Mouse (Mus musculus): ENCODE data around the gene Golph3.

Golph3 gene

DNA sequence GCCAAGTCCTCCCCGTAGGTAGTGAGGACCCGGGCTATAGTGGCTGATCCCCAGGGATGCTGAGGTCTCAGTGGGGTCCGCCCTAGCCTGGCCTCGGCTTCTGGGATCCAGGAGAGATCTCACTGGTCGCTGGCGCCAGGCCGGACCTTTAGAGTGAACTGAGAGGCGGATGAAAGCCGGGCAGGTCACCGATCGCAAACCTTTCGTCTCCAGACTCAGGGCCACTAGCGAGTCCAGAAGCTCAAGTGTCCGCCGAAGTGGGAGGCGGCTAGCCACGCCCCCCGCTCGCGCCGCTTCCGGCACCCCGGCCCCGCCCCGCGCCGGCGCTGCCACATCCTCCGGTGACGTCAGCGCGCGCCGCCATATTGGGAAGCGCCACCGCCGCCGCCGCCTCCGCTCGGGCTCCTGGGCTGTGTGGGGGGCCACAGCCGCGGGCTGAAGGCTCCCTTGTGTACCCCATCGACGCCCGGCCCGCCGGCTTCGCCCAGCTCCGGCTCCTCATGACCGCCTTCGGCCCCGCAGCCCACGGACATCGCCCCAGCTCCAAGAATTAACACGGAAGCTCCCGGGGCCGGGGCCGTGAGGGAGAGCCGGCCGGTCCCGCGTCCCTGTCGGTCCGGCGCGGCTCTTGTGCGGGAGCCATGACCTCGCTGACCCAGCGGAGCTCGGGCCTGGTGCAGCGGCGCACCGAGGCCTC is at the start of gene Golph3:
Gene Golph3 (plus strand): TSS at position 360 of the 697 bp plus-strand sequence.
- DNase-seq (ENCODE audit: low spot score), result peak; percentile 97

DNA sequence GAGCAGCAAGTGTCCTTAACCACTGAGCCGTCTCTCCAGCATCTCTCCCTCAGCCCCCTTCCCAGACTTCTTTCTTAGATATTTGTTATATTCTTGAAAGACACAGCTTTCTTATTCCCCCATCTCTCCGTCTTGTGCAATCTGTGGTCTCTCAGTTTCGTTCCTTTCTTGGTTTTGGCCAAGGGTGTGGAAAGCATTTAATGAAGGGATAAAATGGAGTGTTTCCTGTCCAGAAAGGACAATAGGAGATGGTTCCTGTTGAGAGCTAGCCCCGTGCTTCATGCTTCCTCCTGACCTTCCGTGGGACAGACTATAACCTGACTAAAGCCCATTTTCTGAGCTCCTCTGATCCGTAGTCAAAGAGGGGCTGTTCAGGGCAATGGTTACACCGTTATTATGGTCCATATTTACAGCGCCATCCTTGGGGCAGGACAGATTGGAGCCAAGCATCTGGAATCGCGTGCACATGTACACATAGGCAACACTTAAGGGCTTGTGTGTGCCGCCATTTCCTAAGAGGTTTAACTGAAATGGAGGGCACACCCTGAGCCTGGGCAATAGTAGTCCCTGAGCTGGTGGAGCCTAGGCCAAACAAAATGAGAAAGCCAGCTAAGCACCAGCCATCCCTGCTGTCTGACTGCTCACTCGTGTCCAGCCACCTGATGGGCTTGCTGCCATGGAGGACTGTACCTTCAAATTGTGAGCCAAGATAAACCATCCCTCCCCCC is 47.8 kb upstream of the Golph3 start:
- DNase-seq (ENCODE audit: low spot score), result no peak

DNA sequence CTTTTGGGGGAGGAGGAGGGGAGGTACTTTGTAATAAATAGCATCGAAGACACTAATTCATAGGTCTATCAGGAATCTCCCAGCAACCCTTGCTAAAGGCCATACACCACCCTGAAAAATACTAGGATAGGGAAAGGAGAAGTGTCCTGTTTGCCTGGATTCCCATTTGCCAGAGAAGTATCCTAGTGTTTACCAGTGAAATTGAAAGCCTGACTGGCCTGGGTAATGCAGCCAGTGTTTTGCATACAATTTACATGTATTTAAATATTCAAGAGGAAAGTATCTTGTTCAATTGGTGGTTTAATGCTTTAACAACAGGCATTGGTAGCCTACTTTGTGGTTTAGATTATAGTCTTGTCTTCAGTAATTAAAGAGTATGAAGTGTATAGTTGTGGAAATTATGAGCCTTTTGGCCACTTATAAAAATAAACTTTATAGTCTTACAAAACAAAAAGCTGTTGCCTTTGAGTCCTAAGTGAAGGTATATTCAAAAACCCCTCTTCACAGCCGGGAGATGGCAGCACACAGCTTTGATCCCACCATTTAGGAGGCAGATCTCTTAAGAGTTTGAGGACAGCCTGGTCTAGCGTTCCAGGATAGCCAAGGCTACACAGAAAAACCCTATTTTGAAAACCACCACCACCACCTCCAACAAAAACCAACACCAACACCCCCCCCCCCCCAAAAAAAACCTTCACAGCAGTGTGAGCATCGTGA is 47.0 kb upstream of the Golph3 start:
- DNase-seq (ENCODE audit: low spot score), result no peak

DNA sequence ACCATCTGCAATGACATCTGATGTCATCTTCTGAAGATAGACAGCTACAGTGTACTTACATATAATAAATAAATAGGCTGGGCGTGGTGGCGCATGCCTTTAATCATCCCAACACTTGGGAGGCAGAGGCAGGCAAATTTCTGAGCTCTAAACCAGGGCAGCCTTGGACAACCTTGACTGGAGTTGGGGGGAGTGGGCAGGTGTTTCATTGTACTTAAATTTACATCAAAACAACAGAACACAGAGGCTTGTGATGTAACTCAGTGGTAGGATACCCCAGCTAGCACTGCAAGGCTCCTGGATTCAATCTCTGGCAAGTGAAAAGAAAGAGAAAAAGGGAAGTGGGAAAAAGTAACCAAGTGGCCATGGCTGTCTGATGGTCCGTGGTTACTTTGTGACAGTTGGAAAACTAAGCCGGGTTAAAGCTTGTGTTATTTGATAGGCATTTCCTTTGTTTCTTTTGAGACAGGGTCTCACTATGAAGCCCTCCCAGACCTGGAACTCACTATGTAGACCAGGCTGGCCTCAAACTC is 46.1 kb upstream of the Golph3 start:
- DNase-seq (ENCODE audit: low spot score), result no peak

DNA sequence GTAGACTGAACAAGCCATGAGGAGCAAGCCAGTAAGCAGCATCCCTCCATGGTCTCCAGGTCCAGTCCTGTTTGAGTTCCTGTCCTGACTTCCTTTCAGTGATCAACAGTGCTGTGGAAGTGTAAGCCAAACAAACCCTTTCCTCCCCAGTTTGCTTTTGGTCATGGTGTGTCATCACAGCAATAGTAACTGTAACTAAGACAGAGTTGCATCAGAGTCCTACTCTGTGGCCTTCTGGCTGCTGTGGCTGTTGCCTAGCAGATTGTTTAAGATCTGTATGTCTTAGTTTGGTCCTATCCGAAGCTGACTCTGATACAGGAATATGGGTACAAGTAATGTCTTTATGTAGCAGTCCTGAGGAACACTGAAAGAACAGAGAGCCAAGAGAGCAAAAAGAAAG is 41.4 kb upstream of the Golph3 start:
- DNase-seq (ENCODE audit: low spot score), result no peak

DNA sequence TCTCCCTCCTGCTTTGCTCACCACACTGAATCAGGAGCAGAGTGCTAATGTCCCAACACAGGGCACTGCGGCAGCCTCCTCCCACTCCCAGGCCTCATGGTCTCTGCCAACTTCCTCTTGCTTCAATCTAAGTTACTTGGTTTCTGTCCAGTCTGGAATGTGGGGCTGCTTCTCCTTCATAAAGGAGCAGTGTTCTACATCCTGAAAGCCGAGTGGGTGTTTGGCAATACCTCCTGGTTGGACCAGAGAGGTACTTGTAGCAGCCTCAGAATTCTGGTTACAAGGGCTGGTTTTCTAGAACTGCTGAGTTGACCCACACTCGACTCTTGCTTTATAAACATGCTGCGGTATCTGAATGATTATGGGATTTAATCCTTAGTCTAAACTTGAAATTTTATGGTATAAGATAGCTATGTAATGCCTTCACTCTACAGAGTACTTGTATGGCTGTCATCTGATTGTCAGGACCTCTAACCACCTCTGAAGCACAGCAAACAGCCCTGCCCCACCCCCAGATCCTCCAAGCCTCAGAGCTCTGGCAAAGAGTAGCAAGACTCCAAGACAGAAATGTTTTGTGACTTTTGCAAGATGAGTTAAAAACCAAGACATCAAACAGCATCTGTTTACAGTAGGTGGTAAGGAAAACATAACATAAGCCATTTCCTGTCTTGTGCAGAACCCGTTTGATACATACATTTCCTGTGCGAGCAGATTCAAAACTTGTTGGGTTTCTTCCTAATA is 36.3 kb upstream of the Golph3 start:
- DNase-seq (ENCODE audit: low spot score), result no peak

DNA sequence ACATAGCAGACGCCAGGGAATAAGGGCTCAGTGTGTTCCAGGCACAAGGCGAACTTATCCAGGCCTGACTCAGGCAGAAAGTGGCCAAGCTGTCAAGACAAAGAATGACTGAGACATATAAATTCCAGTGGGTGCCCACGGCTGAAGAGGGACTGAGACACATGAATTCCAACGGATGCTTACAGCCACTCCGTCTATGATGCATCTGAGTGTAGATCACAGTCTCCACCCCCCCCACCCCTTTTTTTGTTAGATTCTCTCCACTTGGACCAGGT is 35.8 kb upstream of the Golph3 start:
- no peak for DNase-seq (ENCODE audit: low spot score)

DNA sequence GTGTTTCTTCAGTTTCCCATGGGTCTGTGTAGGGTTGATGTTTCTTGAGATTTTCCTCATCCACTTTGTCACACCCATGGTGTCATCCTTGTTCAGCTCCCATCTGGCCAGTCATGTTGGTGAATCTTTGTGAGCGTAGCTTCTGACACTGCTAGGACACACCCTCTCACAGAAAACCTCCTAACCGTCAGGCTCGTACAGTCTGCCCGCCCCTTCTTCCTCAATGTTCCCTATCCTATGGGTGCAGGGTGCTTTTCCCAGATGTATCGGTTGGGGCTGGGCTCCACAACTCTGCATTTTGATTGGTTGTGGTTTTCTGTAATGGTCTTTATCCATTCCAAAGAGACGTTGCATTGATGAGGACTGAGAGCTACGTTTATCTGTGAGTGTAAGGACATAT is 30.9 kb upstream of the Golph3 start:
- DNase-seq (ENCODE audit: low spot score), result no peak

DNA sequence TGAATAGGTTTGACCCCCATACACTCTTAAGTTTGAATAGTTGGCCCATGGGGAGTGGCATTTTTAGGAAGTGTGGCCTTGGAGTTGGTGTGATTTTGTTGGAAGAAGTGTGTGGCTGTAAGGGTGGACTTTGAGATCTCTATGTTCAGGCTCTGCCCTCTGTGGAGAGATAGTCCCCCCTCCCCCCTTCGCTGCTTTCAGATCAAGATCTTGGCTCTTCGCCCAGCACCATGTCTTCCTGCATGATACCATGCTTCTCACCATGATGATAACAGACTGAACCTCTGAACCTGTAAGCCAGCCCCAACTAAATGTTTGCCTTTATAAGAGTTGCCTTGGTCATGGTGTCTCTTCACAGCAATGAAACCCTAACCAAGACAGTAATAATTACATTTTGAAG is 29.5 kb upstream of the Golph3 start:
- no peak for DNase-seq (ENCODE audit: low spot score)

DNA sequence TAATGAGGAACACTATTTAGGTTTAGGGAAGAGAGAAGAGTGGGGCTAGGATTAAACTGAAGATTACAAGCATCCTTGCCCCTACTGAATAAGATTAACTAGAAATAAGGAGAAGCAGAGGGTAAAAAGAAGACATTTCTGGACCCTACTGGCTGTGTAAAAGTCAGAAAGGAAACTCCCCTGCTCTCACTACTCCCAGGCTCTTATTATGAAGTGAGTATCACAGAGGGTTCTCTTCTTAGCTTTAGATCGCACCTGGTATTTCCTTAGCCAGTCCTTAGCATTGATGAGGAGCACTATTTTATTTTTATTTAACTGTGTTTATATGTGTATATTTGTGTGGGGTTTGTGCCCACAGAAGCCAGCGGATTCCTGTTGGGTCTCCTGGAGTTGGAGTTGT is 25.0 kb upstream of the Golph3 start:
- no peak for DNase-seq (ENCODE audit: low spot score)

DNA sequence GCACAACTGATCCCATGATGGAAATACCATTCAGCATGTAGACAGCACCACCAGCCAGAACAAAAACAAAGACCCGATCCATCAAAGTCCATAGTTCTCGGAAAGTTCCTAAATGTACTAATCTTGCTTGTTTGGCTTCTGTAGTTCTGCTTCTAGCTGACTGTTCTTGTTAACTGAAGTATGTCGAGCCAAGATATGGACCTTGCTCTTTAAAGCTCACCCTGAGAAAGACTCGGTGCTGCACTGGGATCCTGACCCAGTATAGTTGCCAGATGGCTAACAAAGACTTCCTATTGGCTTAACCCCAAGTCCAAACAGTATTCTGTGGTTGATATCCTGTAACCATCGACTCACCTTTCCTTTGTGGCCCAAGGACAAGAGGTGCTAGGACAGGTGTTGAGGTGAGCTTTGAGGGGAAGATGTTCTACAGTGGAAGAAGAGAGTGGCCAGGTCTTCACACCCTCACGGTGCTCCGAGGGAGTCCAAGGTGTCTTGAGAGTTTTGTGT is 23.0 kb upstream of the Golph3 start:
- no peak for DNase-seq (ENCODE audit: low spot score)

DNA sequence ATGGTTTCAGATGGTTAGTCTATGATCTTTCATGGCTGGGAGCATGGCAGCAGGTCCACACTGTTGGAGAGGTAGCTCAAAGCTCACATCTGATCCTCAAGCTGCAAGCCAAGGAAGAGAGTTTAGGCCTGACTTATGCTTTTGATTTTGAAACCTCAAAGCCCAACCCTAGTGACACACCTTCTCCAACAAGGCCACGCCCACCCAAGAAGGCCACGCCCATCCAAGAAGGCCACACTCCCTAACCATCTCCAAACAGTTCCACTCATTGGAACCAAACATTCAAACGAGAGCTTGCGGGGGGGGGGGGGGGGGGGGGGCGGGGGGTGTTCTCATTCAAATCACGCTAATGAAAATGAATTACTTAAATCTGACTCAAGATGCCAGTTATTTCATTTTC is 19.5 kb upstream of the Golph3 start:
- DNase-seq (ENCODE audit: low spot score), result no peak

DNA sequence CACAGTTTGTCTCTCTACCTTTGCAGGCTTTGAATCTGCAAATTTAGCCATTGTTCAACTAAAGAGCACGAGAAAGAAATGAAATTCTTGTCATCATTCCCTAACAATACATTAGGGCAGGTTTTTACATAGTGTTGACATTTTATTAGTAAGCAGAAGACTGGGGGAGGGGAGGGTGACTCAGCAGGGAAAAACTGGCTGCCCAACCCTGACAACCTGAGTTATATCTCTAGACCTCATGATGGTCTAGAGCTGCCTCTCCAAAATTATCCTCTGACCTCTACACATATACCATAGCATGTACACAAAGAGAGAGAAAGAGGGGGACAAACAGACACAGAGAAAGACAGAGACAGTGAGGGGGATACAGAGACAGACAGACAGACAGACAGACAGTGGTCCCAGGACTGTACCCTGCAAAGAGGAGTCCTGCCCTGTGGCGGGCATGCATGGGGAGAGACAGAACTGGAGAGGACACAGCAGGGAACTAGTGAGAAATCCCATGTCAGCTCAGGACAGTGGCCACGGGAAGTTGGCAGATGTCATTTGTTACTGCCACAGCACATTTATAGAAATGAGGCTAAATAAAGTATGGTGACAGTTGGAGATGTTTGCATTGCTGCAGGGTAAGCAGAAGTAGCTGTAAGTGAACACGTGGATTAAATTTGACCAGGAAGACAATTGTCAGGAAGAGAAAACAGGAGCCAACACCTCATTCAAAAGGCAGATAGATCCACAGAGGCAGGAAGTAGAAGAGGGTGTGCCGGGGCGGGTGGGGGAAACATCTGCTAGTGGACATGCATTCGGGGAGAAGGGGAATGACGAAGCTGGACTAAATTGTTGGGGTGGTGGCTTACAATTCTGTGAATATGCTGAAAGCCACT is 14.8 kb upstream of the Golph3 start:
- no peak for DNase-seq (ENCODE audit: low spot score)

DNA sequence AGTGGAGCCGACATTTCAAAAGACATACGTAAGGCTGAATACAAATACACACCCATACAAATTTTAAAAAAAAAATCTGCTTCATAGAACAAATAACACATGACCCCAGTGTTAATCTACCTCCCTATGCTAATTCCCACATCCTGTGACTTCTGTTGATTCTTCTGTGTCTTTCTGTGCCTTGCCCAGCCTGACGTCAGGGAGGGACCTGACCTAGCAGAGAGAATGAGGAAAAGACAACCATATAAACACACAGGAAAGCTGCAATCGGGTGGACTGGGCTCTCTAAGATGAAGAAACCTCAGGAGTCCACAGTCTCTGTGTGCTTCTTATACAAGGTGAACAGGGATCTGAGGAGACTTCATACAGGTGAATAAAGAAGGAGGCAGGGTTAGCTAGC is 14.1 kb upstream of the Golph3 start:
- no peak for DNase-seq (ENCODE audit: low spot score)

DNA sequence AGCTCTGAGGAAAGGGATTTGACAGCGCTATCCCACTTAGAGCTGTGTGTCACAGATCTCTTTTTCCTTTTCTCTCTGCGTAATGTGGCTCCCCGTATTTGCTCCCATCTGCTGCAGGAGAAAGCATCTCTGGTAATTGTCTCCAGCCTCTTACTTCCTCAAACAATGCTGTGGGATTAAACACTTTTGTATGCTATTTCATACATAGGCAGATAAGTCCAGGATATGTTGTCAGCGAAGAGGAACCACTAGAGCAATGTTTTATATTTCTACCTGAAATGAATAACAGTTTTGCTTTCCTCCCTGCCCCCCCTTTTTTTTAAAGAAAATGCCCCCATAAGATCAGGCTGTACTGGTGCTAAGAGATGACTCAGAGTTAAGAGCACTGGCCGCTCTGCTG is 12.7 kb upstream of the Golph3 start:
- no peak for DNase-seq (ENCODE audit: low spot score)

DNA sequence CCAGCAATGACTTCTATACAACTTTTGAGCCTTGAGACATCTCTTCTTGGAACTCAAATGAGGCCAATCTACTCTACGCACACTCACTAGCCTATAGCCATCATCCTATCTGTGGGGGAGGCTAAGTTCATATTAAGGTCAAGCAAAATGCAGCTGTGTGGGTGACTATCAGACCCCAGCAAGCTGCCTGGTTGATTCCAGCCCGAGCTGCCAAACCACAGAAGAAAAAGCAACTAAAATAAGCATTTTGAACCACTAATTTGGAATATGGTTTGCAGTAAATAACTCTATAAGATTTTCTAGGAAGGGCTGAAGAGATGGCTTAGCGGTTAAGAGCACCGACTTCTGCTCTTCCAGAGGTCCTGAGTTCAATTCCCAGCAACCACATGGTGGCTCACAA is 10.6 kb upstream of the Golph3 start:
- no peak for DNase-seq (ENCODE audit: low spot score)

DNA sequence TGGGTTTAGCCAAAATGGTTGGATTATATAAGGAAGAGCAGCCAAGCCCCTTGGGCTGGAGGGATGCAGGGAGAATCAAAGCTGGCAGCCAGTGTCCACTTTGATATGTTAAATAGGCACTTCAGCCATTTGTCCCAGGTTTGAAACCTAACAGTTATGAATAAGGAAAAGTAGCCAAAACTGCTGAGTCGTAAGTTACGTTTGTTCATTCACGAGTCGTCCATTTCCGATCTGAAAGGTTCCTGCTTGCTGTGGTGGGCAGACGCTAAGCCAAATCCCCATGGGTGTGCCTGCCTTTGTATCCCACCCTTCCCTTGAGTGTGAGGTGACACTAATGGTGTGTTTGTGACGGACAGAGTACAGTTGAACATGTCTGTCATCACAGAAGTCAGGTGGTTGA is 9.8 kb upstream of the Golph3 start:
- DNase-seq (ENCODE audit: low spot score), result no peak

DNA sequence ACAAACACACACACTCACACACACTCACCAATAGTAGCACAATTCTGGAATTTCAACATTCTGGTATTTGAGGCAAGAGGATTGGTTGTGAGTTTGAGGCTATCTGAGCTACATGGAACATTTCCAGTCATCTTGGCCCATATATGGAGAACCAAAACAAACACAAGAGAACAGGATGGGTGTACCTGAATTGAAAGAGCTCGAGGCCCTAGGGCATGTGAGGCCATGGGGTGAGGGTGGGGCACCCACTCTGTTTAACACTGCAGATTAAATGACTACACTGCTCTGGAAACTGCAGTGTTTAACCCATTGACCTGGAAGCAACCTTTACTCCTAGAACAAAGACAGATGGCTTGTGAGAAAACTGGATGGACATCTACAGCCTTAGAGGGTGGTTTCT is 8.0 kb upstream of the Golph3 start:
- DNase-seq (ENCODE audit: low spot score), result no peak

DNA sequence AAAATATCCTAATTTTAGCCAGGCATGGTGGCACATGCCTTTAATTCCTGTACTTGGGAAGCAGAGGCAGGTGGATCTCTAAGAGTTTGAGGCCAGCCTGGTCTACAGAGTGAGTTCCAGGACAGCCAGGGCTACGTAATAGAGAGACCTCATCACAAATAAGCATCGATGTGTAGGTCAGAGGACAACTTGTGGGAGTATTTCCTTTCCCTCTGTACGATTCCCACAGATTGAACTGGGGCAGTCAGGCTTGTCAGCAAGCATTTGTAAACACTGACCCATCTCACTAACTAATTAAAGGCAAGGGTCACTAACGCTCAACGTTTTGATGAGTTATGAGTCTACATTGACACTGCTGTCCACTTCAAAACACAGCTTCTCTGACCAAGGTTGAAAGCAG is 6.7 kb upstream of the Golph3 start:
- DNase-seq (ENCODE audit: low spot score), result no peak

DNA sequence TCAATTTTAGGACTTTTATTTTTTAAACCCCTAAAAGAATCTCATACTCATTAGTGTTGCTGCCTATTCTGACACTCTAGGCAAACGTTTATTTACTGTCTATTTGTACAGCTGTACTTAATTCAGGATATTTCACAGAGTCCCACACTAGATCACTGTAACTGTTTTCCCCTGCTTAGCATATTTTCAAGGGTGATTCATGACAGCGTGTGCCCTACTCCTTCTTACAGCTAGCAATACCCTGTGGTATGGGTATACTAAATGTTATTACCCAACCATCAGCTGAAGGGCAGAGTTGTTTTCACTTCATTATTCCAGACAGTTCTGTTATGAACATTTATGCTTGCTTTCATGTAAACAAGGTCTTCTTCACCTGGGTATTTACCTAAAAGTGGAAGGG is 5.3 kb upstream of the Golph3 start:
- DNase-seq (ENCODE audit: low spot score), result no peak

DNA sequence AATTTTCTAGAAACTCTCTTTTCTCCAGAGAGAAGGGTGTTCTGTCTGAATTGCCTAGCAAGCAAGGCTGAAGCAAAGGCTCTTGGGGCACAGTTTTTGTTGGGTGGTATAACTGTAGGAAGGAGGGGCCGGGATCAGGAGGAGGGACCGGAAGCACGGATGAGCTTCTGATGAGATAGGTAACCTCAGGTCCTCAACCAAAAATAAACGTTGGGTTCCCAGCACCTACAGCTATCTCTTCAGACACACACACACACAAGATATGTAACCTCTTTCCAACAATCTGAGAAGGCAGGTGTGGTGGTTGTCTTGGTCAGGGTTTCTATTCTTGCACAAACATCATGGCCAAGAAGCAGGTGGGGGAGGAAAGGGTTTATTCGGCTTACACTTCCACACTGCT is 4.0 kb upstream of the Golph3 start:
- DNase-seq (ENCODE audit: low spot score), result no peak
